In the genomic region with DNA sequence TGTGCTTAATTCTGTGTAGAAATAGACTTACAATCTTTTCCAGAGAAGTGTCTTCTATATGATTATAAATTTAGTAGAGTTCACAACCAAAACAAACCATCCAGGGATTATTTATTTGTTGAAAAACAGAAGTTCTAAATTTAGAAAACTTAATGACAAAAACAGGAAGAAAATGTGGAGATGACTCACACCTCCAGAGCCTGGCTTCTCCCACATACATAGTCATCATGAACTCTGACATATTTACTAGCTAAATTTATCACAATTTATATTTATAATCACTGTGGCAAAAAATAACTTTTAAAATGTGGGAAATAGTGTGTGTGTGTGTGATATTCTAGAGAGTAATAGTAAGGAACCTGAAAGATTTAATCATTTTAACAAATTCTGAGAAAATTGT, we compare ENCODE assay signal across 23 mouse cellular contexts.
"Had no signal": no experiment of that assay in that cellular context is flagged by ENCODE, and none has a peak within 500 bp of the region (broad histone marks: within the 10 kb centered on the region; RNA-seq: fewer than 3 reads in every experiment).

No protein-coding gene starts in this region.

- H3K9ac ChIP-seq: heart, embryonic 13.5 days; heart, embryonic 15.5 days; hindbrain, embryonic 13.5 days; hindbrain, embryonic 15.5 days; limb, embryonic 13.5 days; limb, embryonic 15.5 days; liver, embryonic 12.5 days had no signal

- H3K9me3 ChIP-seq: heart, embryonic 13.5 days; heart, embryonic 15.5 days; hindbrain, embryonic 13.5 days; hindbrain, embryonic 15.5 days; limb, embryonic 13.5 days; limb, embryonic 15.5 days; liver, embryonic 12.5 days had no signal

- DNase-seq: gastrocnemius, postnatal 14 days; gastrocnemius, postnatal 36 days; heart, adult 11 months; heart, adult 2 months; heart, postnatal 14 days; heart, postnatal 36 days; kidney, adult 11 months; kidney, adult 8-10 months; kidney, postnatal 14 days; kidney, postnatal 36 days; layer of hippocampus, adult 9-11 months; layer of hippocampus, postnatal 36 days; left cerebral cortex, postnatal 4 days had no signal

- H3K4me1 ChIP-seq: heart, embryonic 13.5 days; heart, embryonic 15.5 days; hindbrain, embryonic 13.5 days; hindbrain, embryonic 15.5 days; limb, embryonic 13.5 days; limb, embryonic 15.5 days; liver, embryonic 12.5 days had no signal

- ATAC-seq: hindbrain, postnatal 0 days; intestine, embryonic 16.5 days; liver, embryonic 12.5 days had no signal

- H3K36me3 ChIP-seq: heart, embryonic 13.5 days; heart, embryonic 15.5 days; hindbrain, embryonic 13.5 days; hindbrain, embryonic 15.5 days; limb, embryonic 13.5 days; limb, embryonic 15.5 days; liver, embryonic 12.5 days had no signal

- H3K4me2 ChIP-seq: heart, embryonic 11.5 days; heart, embryonic 13.5 days; heart, embryonic 15.5 days; hindbrain, embryonic 13.5 days; hindbrain, embryonic 15.5 days; limb, embryonic 13.5 days; limb, embryonic 15.5 days; liver, embryonic 12.5 days had no signal

- H3K27me3 ChIP-seq: heart, embryonic 13.5 days; heart, embryonic 15.5 days; hindbrain, embryonic 13.5 days; hindbrain, embryonic 15.5 days; limb, embryonic 13.5 days; limb, embryonic 15.5 days; liver, embryonic 12.5 days had no signal

- H3K4me3 ChIP-seq: heart, adult 2 months; heart, embryonic 13.5 days; heart, embryonic 15.5 days; hindbrain, embryonic 13.5 days; hindbrain, embryonic 15.5 days; limb, embryonic 13.5 days; limb, embryonic 15.5 days; liver, embryonic 12.5 days had no signal

- H3K27ac ChIP-seq: heart, adult 2 months; heart, embryonic 13.5 days; heart, embryonic 15.5 days; hindbrain, embryonic 13.5 days; hindbrain, embryonic 15.5 days; hindbrain, postnatal 0 days; limb, embryonic 13.5 days; limb, embryonic 15.5 days; liver, embryonic 12.5 days had no signal
